Mouse (Mus musculus) brown adipose tissue, adult 24 weeks (tissue): Measurements from ENCODE around the gene Mfap3. TPM values are rescaled to one million over a fixed set of nuclear protein-coding genes. Genes with fewer than 3 reads are reported as not detected.

Experiments
- H3K27ac ChIP-seq: fragments of 200-500 bp; replicated peaks from 2 replicates; pipeline ENCODE4 v1.5.1; 2012; ENCODE audit warnings: low read depth, mild to moderate bottlenecking, low read length
- H3K4me1 ChIP-seq: fragments of 200-500 bp; 2 replicates; pipeline ENCODE4 v1.6.1; 2012; ENCODE audit warnings: low read length, mixed read lengths; ENCODE audit not compliant: control insufficient read depth, insufficient read depth, insufficient read length
- H3K4me3 ChIP-seq: fragments of 200-500 bp; 2 replicates; pipeline ENCODE4 v1.5.1; 2012; ENCODE audit warnings: low read depth, mild to moderate bottlenecking, low read length, moderate library complexity; ENCODE audit not compliant: insufficient read depth
- polyA plus RNA-seq: library from polyadenylated mRNA; stranded (reverse); fragments of >200 nt; gene quantifications from 2 replicates; pipeline ENCODE4 v1.2.4, GENCODE M21; 2012; ENCODE audit not compliant: missing spikeins, insufficient read depth, insufficient read length

Mfap3 gene
- 8.6 and 15.9 TPM in 2 replicates for polyA plus RNA-seq

DNA sequence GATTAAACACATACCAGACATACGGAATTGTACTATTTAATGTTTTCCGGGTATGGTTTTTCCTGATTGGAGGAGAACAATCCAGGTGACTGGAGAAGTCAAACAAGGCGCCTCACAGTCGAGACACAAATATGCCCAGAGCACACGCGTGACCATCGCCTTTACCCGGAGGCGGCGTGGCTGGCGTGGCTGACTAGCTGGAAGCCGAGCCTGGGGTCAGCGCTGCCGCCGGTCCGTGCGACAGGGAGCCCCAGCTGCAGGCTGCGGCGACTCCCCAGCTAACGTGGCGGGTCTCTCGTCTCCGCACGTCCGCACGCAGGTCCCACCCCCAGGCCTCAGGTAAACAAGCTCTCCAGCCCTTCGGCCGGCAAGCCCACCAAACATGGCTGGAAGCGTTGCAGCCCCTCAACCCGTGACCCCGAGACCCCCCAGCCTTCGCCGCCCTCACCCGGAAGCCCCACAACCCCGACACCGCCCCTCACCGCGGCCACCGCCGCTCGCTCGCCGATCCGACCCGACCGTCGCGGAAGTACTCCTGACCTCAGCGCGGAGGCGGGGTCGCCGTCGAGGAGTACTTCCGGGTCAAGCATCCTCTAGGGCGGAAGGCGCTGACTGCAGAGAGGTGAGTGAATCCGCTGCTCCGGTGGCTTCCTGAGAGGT is at the start of gene Mfap3, which contains the start of gene Fam114a2:
Gene Mfap3 (plus strand): TSS at position 574 of the 660 bp plus-strand sequence.
Gene Fam114a2 (minus strand): TSS at position 527 of the 660 bp plus-strand sequence.
- Histone ChIP-seq H3K27ac (peak within 1 kb of the TSS; percentile 39), H3K4me1 (peaks cover 3% of the 10 kb centered on the region)

GRCm38 (mm10) chr11:57468706-57469105 is 49.8 kb upstream of the Mfap3 start:
- H3K4me3 ChIP-seq, result no peak overlapping the region
- H3K27ac ChIP-seq, result no peak overlapping the region
- no peaks in the 10 kb centered on the region for H3K4me1 ChIP-seq

More for the DNA sequence above, at the start of gene Mfap3, which contains the start of gene Fam114a2:
- peak within 1 kb of the TSS; percentile 100 for H3K4me3 ChIP-seq

DNA sequence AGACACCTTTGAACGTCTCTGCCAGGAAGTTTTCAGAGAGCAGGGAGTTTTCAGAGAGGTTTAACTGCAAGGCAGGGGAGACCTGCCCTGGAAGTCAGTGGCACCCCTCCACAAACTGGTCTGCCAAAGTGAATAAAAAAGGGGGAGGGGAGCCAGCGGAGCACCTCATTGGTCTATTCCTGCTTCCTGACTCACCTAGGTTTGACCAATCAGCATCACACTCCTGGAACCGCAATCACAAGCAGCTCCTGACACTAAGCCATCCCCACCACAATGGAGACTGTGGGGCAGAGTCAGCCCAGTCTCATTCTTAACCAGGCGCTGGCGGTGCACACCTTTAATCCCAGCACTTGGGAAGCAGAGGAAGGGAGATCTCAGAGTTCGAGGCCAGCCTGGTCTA is 48.4 kb upstream of the Mfap3 start:
- Histone ChIP-seq H3K4me1 (no peaks in the 10 kb centered on the region), H3K4me3 (no peak overlapping the region), H3K27ac (no peak overlapping the region)

GRCm38 (mm10) chr11:57470979-57471378 is 47.5 kb upstream of the Mfap3 start:
- no peaks in the 10 kb centered on the region for H3K4me1 ChIP-seq

GRCm38 (mm10) chr11:57474296-57474941 is 44.0 kb upstream of the Mfap3 start:
- no peak overlapping the region for H3K4me3 ChIP-seq
- no peak overlapping the region for H3K27ac ChIP-seq
- no peaks in the 10 kb centered on the region for H3K4me1 ChIP-seq

More at GRCm38 (mm10) chr11:57470979-57471378, 47.5 kb upstream of the Mfap3 start:
- H3K4me3 ChIP-seq, result no peak overlapping the region
- H3K27ac ChIP-seq, result no peak overlapping the region

- Histone ChIP-seq H3K4me3 (no peak overlapping the region), H3K4me1 (no peaks in the 10 kb centered on the region), H3K27ac (no peak overlapping the region)
Observed at GRCm38 (mm10) chr11:57475119-57475518, 43.3 kb upstream of the Mfap3 start.

GRCm38 (mm10) chr11:57478077-57478476 is 40.4 kb upstream of the Mfap3 start:
- Histone ChIP-seq H3K27ac (no peak overlapping the region), H3K4me1 (no peaks in the 10 kb centered on the region), H3K4me3 (no peak overlapping the region)

DNA sequence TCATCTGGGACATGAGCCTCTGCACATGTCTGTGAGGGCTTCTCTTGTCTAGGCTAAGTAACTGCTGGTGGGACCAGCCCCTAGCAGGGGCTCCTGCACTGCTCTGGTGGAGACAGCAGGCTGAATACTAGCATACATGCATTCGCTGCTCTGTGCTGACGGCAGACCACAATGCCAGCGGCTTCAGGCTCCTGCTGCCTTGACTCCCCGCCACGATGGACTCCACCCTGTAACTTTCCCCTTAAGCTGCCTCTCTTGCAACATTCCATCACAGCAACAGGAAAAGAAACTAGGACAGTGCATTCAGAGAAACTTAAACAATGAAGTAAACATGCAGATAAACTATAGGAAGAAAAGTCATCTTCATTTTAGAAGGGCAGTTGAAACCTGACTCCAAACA is 30.0 kb upstream of the Mfap3 start:
- Histone ChIP-seq H3K27ac (no peak overlapping the region), H3K4me1 (no peaks in the 10 kb centered on the region), H3K4me3 (no peak overlapping the region)

DNA sequence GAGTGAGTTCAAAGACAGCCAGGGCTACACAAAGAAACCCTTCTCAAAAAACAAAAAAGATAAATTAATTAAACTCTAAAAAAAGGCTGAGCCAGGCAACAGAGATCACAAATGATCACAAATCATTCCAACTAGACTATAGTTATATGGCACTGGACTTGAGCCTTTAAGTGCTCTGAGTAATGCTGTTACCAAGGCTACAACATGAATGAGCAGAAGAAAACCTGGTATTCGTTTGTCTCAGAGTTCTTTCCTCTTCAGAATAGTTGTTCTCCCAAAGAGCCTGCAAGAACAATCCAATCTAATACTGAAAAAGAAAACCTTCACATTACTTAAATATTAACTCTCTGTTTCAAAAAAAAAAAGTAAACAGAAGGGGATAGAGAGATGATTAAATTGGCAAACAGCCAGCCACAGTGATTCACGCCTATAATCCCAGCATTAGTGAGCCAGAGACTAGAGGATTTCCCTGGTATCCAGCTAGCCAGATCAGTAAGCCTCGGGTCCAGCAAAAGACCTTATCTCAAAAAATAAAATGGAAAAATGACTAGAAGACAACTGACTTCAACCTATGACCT is 21.9 kb upstream of the Mfap3 start:
- Histone ChIP-seq H3K27ac (no peak overlapping the region), H3K4me1 (no peaks in the 10 kb centered on the region), H3K4me3 (no peak overlapping the region)

GRCm38 (mm10) chr11:57497701-57498100 is 20.8 kb upstream of the Mfap3 start:
- Histone ChIP-seq H3K4me3 (no peak overlapping the region), H3K4me1 (no peaks in the 10 kb centered on the region), H3K27ac (no peak overlapping the region)

DNA sequence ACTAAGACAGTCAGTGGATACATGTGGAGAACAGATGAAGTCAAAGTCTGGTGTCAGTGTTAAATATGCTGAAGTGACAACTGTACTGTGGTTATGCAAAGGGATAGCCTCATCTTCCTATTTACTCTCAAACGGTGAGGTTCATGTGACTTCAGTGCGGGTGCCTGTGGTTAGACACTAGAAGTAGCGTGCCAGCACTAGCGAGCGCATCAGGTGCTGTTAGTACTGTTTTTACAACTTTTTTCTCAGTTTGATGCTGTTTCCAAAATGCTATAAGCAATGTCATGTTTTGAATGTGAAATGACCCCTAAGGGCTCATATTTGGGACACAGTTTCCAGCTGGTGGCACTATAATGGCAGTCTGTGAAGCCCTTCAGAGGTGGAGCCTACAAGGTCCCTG is 20.2 kb upstream of the Mfap3 start:
- Histone ChIP-seq H3K4me3 (no peak overlapping the region), H3K4me1 (no peaks in the 10 kb centered on the region), H3K27ac (no peak overlapping the region)

DNA sequence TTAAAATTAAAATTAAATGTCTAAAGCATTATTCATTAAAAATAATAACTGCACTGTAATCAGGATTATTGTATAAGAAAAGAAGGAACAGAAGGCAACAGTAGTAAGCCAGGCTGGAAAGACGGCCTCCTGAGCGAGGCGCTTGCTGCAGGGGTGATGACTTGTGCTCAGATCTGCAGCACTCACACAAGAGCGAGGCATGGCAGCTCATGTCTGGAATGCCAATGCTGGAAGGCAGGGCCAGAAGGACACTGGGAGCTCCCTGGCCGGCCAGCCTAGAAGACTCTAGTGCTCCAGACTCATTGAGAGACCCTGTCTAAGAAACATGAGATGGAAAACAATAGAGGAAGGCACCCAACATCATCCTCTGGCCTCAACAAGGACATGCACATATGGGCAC is 15.3 kb upstream of the Mfap3 start:
- Histone ChIP-seq H3K4me3 (no peak overlapping the region), H3K4me1 (no peaks in the 10 kb centered on the region), H3K27ac (no peak overlapping the region)

GRCm38 (mm10) chr11:57506899-57507298 is 11.6 kb upstream of the Mfap3 start:
- Histone ChIP-seq H3K4me3 (no peak overlapping the region), H3K27ac (no peak overlapping the region), H3K4me1 (no peaks in the 10 kb centered on the region)

GRCm38 (mm10) chr11:57515218-57515617 is 3.2 kb upstream of the Mfap3 start:
- peaks cover 3% of the 10 kb centered on the region for H3K4me1 ChIP-seq
- H3K4me3 ChIP-seq, result no peak overlapping the region
- H3K27ac ChIP-seq, result no peak overlapping the region

- no peak overlapping the region for H3K4me3 ChIP-seq
Observed at GRCm38 (mm10) chr11:57516946-57517441, 1.5 kb upstream of the Mfap3 start.

More at GRCm38 (mm10) chr11:57516946-57517441, 1.5 kb upstream of the Mfap3 start:
- Histone ChIP-seq H3K27ac (no peak overlapping the region), H3K4me1 (peaks cover 3% of the 10 kb centered on the region)
